Mouse (Mus musculus) CD8-positive naive resting alpha-beta T cell, adult 57 days (primary cell): ENCODE measurements around the gene Morc2b. TPM values are rescaled to one million over a fixed set of nuclear protein-coding genes. Genes with fewer than 3 reads are reported as not detected.

Experiments used
- total RNA-seq: library from RNA; stranded (reverse); gene quantifications from one replicate; pipeline ENCODE4 v1.2.4, GENCODE M21; 2023

Gene Morc2b
- total RNA-seq, result not detected

DNA sequence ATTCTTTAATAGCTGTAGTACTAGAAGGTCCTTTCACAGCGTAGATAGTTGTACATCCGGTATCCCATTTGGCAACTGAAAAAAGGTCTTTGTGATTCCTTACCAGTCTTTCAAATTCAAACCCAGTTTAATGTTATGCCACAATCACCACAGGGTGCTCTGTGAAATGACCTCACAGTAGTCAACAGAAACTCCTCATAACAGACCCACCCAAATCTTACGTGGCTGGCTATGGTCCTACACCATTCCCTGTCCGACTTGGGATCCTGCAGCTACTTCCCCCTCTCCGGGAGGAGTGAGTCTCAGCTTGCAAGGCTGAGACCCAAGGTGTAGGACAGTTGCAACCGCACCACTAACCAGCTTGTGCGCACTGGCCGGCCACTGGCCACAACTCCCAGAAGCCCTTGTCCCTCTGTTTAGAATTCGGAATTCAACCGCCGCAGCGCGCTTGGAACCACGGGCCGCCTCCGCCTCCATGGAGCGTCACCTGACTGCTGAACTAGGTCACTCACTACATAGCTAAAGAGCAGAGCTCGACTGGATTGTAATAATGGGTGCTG lies at the start of gene Morc2b:
Gene Morc2b (minus strand): TSS at position 423 of the 560 bp plus-strand sequence.

DNA sequence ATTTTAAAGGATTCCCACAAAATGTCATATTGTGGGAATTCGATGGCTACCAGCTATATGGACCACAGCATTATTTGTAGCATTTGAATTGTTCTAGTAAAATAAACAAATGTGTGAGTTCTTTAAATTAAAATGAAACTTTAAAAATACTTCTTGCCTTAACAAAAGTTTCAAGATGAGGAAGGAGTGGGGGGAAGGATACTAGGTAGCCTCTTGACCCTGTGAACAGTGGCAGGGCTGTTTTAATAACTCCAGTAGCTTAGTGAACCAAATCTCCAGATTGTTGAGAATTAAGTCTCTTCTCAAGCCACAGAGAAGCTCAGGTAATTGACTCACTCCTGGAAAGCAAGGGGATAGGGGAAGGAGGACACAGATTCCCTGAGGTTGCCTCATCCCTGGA lies 28.7 kb upstream of the Morc2b start, which contains the start of gene Olfr55:
Gene Olfr55 (plus strand): TSS at position 301 of the 400 bp plus-strand sequence.

DNA sequence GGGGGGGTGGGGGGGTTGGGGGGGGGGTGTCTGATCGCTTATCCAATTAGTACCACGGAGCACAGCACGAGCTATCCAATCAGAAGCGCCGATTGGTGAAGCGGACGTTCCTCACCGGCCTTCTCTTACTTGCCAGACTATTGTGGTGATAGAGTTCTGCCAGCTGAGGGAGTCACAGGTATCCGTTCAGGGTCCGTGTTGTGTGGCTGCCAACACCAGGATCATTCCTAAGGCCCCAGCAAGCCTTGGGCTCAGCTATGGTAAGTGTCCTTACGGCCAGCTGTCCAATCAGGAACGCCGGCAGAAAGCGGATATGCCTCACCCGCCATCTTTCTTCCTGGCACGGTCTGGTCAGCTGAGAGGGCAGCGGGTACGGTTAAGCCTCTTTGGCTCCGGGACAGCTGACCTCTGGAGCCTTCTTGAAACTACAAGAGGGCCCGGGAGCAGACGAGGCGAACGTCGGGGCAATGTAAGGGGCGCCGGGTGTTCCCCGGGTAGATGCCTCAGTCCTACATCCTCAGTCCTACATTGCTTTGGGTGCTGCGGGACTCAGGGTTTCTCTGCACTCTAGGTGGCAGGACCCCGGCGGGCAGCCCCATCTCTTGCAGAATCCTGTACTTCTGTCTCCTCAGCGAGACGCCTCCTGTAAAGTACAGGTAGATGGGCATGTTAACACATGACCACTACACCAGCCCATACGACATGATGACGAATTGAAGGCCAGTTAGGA lies 50.1 kb downstream of the Morc2b start, which contains the start of gene Zfp563:
Gene Zfp563 (plus strand): TSS at position 91 of the 730 bp plus-strand sequence.

DNA sequence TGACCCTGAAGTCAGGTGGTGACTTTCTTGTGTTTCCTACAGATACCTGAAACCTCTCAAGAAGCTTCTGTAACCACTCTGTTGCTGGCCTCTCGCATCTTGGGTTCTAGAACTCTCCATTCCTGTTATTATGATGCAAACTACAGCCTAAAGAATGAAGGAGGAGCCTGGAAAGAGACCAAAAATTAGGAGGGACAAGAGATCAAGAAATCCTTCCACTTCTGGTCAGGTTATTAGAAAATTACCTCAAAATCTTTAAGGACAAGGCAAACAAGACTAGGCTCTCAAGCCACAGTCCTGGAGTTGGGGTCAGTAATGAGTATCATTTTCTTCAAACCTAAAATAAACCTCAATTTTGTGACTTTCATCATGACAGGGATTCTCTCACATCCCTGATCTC lies 71.5 kb downstream of the Morc2b start, which contains the start of gene 4921501E09Rik:
Gene 4921501E09Rik (minus strand): TSS at position 101 of the 400 bp plus-strand sequence.

Other genes starting within 250 kb of the Morc2b start
- 0.49 TPM for gene Zfp870, start 248.0 kb downstream of the Morc2b start, total RNA-seq
- gene Cyp4f14, start 222.3 kb downstream of the Morc2b start, total RNA-seq, result not detected
- 85.9 TPM for gene Cyp4f13, start 192.3 kb downstream of the Morc2b start, total RNA-seq
- gene Zfp472, start 173.9 kb downstream of the Morc2b start, total RNA-seq, result 20.3 TPM
- 12.7 TPM for gene Zfp952, start 146.6 kb downstream of the Morc2b start, total RNA-seq
- gene Zfp763, start 106.3 kb downstream of the Morc2b start, total RNA-seq, result 8.9 TPM
- not detected for gene 4921501E09Rik, start 71.6 kb downstream of the Morc2b start, total RNA-seq
- 3.1 TPM for gene Zfp563, start 50.4 kb downstream of the Morc2b start, total RNA-seq
- gene Olfr55, start 28.8 kb upstream of the Morc2b start, total RNA-seq, result not detected
- not detected for gene Olfr239, start 51.6 kb upstream of the Morc2b start, total RNA-seq
- not detected for gene Olfr1564, start 82.0 kb upstream of the Morc2b start, total RNA-seq
- 7.8 TPM for gene Zfp955a, start 115.5 kb upstream of the Morc2b start, total RNA-seq
- gene Olfr63, start 125.0 kb upstream of the Morc2b start, total RNA-seq, result 0.09 TPM
- 7.9 TPM for gene Zfp955b, start 149.9 kb upstream of the Morc2b start, total RNA-seq
- gene Zfp81, start 219.2 kb upstream of the Morc2b start, total RNA-seq, result 22.0 TPM